Mouse (Mus musculus) adipocyte (in vitro differentiated cells): ENCODE measurements around the gene Echs1.

Source experiments
- DNase-seq: peaks from one replicate; pipeline ENCODE4 v3.0.0-alpha.2; 2016; ENCODE audit warnings: low spot score

Gene Echs1

GRCm38 (mm10) chr7:140115583-140116328 lies 520 bp downstream of the Echs1 start, which contains the start of gene Paox:
TSS of gene Paox (plus strand) at chr7:140115799.
- DNase-seq, result peak; percentile 92

GRCm38 (mm10) chr7:140111943-140112342 lies 4.3 kb downstream of the Echs1 start:
- no peak for DNase-seq

GRCm38 (mm10) chr7:140104009-140104408 lies 12.3 kb downstream of the Echs1 start:
- DNase-seq, result no peak

- DNase-seq, result peak; percentile 62
Measured at GRCm38 (mm10) chr7:140101993-140102860, 14.0 kb downstream of the Echs1 start, which contains the start of gene Fuom. TSS of gene Fuom (minus strand) at chr7:140102441.

GRCm38 (mm10) chr7:140101498-140101897 lies 14.8 kb downstream of the Echs1 start:
- DNase-seq, result no peak

GRCm38 (mm10) chr7:140098466-140098865 lies 17.8 kb downstream of the Echs1 start:
- DNase-seq, result no peak

- no peak for DNase-seq
Measured at GRCm38 (mm10) chr7:140096055-140096454, 20.2 kb downstream of the Echs1 start.

- DNase-seq, result no peak
Measured at GRCm38 (mm10) chr7:140095556-140095955, 20.7 kb downstream of the Echs1 start.

- DNase-seq, result no peak
Measured at GRCm38 (mm10) chr7:140094954-140095353, 21.3 kb downstream of the Echs1 start.

GRCm38 (mm10) chr7:140092924-140093528 lies 23.2 kb downstream of the Echs1 start, which contains the start of gene Prap1:
TSS of gene Prap1 (plus strand) at chr7:140093395.
- no peak for DNase-seq

GRCm38 (mm10) chr7:140090601-140091000 lies 25.7 kb downstream of the Echs1 start:
- DNase-seq, result no peak

- DNase-seq, result no peak
Measured at GRCm38 (mm10) chr7:140082242-140082678, 34.0 kb downstream of the Echs1 start, which contains the start of gene Caly. TSS of gene Caly (minus strand) at chr7:140082548.

- no peak for DNase-seq
Measured at GRCm38 (mm10) chr7:140081408-140082241, 34.7 kb downstream of the Echs1 start.

- no peak for DNase-seq
Measured at GRCm38 (mm10) chr7:140080503-140081156, 35.6 kb downstream of the Echs1 start.

GRCm38 (mm10) chr7:140078711-140079110 lies 37.6 kb downstream of the Echs1 start:
- DNase-seq, result peak; percentile 74

GRCm38 (mm10) chr7:140077698-140078097 lies 38.6 kb downstream of the Echs1 start:
- DNase-seq, result no peak

GRCm38 (mm10) chr7:140070042-140070711 lies 46.1 kb downstream of the Echs1 start:
- no peak for DNase-seq

GRCm38 (mm10) chr7:140067397-140067796 lies 48.9 kb downstream of the Echs1 start:
- DNase-seq, result no peak

- peak; percentile 44 for DNase-seq
Measured at GRCm38 (mm10) chr7:140063092-140063491, 53.2 kb downstream of the Echs1 start.

- no peak for DNase-seq
Measured at GRCm38 (mm10) chr7:140062307-140062706, 54.0 kb downstream of the Echs1 start.
